Mouse (Mus musculus) midbrain, embryonic 14.5 days (tissue): ENCODE results near the gene Men1. TPM values are rescaled to one million over a fixed set of nuclear protein-coding genes. Genes with fewer than 3 reads are reported as not detected.

Experiments used
- ATAC-seq: fragments of 200-750 bp; cut with Nextera tagmentation; 2 replicates; pipeline ENCODE4 v1.8.0; 2017; ENCODE audit warnings: moderate number of reproducible peaks, moderate library complexity; ENCODE audit not compliant: low FRiP score, low TSS enrichment
- DNase-seq: peaks from one replicate; pipeline ENCODE4 v3.0.0-alpha.2; 2015
- H3K27ac ChIP-seq: fragments of 300-500 bp; sonication (generic); replicated peaks from 2 replicates; pipeline ENCODE4 v1.5.1; 2014; ENCODE audit warnings: mild to moderate bottlenecking, low read depth, low read length, moderate library complexity
- H3K27me3 ChIP-seq: fragments of 300-500 bp; sonication (generic); 2 replicates; pipeline ENCODE4 v1.6.1; 2014; ENCODE audit warnings: low read length, control low read depth, mixed read lengths; ENCODE audit not compliant: control insufficient read depth, insufficient read depth
- H3K36me3 ChIP-seq: fragments of 300-500 bp; sonication (generic); 2 replicates; pipeline ENCODE4 v1.6.1; 2014; ENCODE audit warnings: low read length, control low read depth; ENCODE audit not compliant: control insufficient read depth, insufficient read depth
- H3K4me1 ChIP-seq: fragments of 300-500 bp; sonication (generic); 2 replicates; pipeline ENCODE4 v1.6.1; 2014; ENCODE audit warnings: mild to moderate bottlenecking, antibody characterized with exemption, low read length, control low read depth; ENCODE audit not compliant: control insufficient read depth, insufficient read depth
- H3K4me2 ChIP-seq: fragments of 300-500 bp; sonication (generic); 2 replicates; pipeline ENCODE4 v1.6.1; 2014; ENCODE audit warnings: mild to moderate bottlenecking, low read length, moderate library complexity
- H3K4me3 ChIP-seq: fragments of 300-500 bp; sonication (generic); replicated peaks from 2 replicates; pipeline ENCODE4 v1.5.1; 2014; ENCODE audit warnings: low read depth, low read length
- H3K9ac ChIP-seq: fragments of 300-500 bp; sonication (generic); replicated peaks from 2 replicates; pipeline ENCODE4 v1.6.1; 2014; ENCODE audit warnings: mild to moderate bottlenecking, low read length, moderate library complexity
- H3K9me3 ChIP-seq: fragments of 300-500 bp; sonication (generic); 2 replicates; pipeline ENCODE4 v1.6.1; 2016; ENCODE audit warnings: low read length, control low read depth, mixed read lengths; ENCODE audit not compliant: control insufficient read depth
- WGBS: fragments of 180-500 bp; shearing (Covaris S2); extraction: QIAGEN DNeasy Blood & Tissue Kit; methylation state at CpG from one replicate; pipeline ENCODE4 v1.1.7; 2014; 5-methylcytosine and 5-hydroxymethylcytosine counted together
- polyA plus RNA-seq: library from polyadenylated mRNA; unstranded; fragments of >200 nt; fragmentation: Nextera tagmentation; extraction: Ambion mirVana; gene quantifications from 2 replicates; pipeline ENCODE4 v1.2.1, GENCODE M21; 2014

The Men1 gene
- polyA plus RNA-seq, 1 experiment from 2014 or later, result 55.4 TPM

- Histone ChIP-seq H3K4me1 (no peaks in the 10 kb centered on the region), H3K4me3 (no peak overlapping the region), H3K4me2 (no peak overlapping the region), H3K27ac (no peak overlapping the region), H3K9me3 (no peaks in the 10 kb centered on the region), H3K27me3 (no peaks in the 10 kb centered on the region), H3K9ac (no peak overlapping the region), H3K36me3 (peaks cover 82% of the 10 kb centered on the region)
- DNase-seq (peak; percentile 70), ATAC-seq (no peak)
- 70% methylated on average over 14 of the region's 14 CpGs for WGBS
Measured at GRCm38 (mm10) chr19:6376255-6376564, 41.4 kb downstream of the Men1 start.

GRCm38 (mm10) chr19:6376643-6377042 lies 41.9 kb downstream of the Men1 start:
- no peak overlapping the region for H3K27ac ChIP-seq
- 82% methylated on average over 2 of the region's 2 CpGs for WGBS
- ATAC-seq, result no peak

GRCm38 (mm10) chr19:6377327-6378040 lies 42.7 kb downstream of the Men1 start:
- Histone ChIP-seq H3K27me3 (no peaks in the 10 kb centered on the region), H3K9me3 (no peaks in the 10 kb centered on the region), H3K27ac (peak overlapping the region; percentile 10; the same call in 1 of the 2 replicates), H3K4me3 (no peak overlapping the region), H3K4me1 (no peaks in the 10 kb centered on the region), H3K9ac (no peak overlapping the region), H3K4me2 (no peak overlapping the region), H3K36me3 (peaks cover 69% of the 10 kb centered on the region)
- ATAC-seq (no peak), DNase-seq (no peak)
- 61% methylated on average over 11 of the region's 11 CpGs for WGBS

More at GRCm38 (mm10) chr19:6376643-6377042, 41.9 kb downstream of the Men1 start:
- no peak overlapping the region for H3K9ac ChIP-seq
- H3K4me1 ChIP-seq, result no peaks in the 10 kb centered on the region
- DNase-seq, result no peak
- H3K9me3 ChIP-seq, result no peaks in the 10 kb centered on the region
- H3K4me2 ChIP-seq, result no peak overlapping the region
- no peaks in the 10 kb centered on the region for H3K27me3 ChIP-seq
- H3K4me3 ChIP-seq, result no peak overlapping the region
- peaks cover 78% of the 10 kb centered on the region for H3K36me3 ChIP-seq

GRCm38 (mm10) chr19:6380411-6381166 lies 45.8 kb downstream of the Men1 start:
- Histone ChIP-seq H3K4me2 (no peak overlapping the region), H3K36me3 (peaks cover 38% of the 10 kb centered on the region), H3K27me3 (no peaks in the 10 kb centered on the region), H3K4me1 (0 out of 2 replicates have a peak, but pooled peaks cover 3% of the 10 kb centered on the region), H3K9me3 (no peaks in the 10 kb centered on the region), H3K27ac (no peak overlapping the region), H3K4me3 (no peak overlapping the region), H3K9ac (no peak overlapping the region)
- WGBS, result 92% methylated on average over 9 of the region's 9 CpGs
- ATAC-seq (no peak), DNase-seq (no peak)

DNA sequence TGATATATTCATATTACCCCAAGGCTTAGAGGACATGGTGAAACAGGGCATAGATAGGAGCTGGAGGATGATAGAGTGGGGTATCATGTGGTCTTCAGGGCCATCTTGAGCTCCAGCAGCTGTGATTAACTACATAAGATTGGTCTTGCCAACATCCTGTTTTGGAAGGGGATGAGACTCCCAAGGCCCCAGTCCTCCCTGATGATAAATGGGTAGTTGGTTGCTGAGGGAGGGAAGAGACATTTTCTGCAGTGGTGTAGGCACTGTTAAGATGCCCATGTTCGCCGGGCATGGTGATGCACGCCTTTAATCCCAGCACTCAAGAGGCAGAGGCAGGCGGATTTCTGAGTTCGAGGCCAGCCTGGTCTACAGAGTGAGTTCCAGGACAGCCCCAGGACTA lies 46.5 kb downstream of the Men1 start:
- H3K4me3 ChIP-seq, result no peak overlapping the region
- no peak for ATAC-seq
- WGBS, result over 99% methylated on average over 5 of the region's 5 CpGs
- H3K27me3 ChIP-seq, result no peaks in the 10 kb centered on the region
- DNase-seq, result no peak
- 0 out of 2 replicates have a peak, but pooled peaks cover 3% of the 10 kb centered on the region for H3K4me1 ChIP-seq
- no peak overlapping the region for H3K4me2 ChIP-seq
- H3K9me3 ChIP-seq, result no peaks in the 10 kb centered on the region
- no peak overlapping the region for H3K27ac ChIP-seq
- H3K36me3 ChIP-seq, result peaks cover 32% of the 10 kb centered on the region
- H3K9ac ChIP-seq, result no peak overlapping the region

- Histone ChIP-seq H3K9me3 (no peaks in the 10 kb centered on the region), H3K36me3 (peaks cover 20% of the 10 kb centered on the region), H3K27ac (no peak overlapping the region), H3K4me2 (no peak overlapping the region), H3K9ac (no peak overlapping the region), H3K4me3 (no peak overlapping the region), H3K4me1 (0 out of 2 replicates have a peak, but pooled peaks cover 3% of the 10 kb centered on the region), H3K27me3 (no peaks in the 10 kb centered on the region)
- ATAC-seq (no peak), DNase-seq (no peak)
- 86% methylated on average over 4 of the region's 4 CpGs for WGBS
Measured at GRCm38 (mm10) chr19:6382323-6382924, 47.6 kb downstream of the Men1 start.

- 43% methylated on average over 5 of the region's 5 CpGs for WGBS
- Histone ChIP-seq H3K9ac (no peak overlapping the region), H3K9me3 (no peaks in the 10 kb centered on the region), H3K27ac (no peak overlapping the region), H3K4me2 (no peak overlapping the region), H3K27me3 (no peaks in the 10 kb centered on the region), H3K4me3 (no peak overlapping the region), H3K4me1 (0 out of 2 replicates have a peak, but pooled peaks cover 3% of the 10 kb centered on the region), H3K36me3 (peaks cover 10% of the 10 kb centered on the region)
- ATAC-seq (no peak), DNase-seq (no peak)
Measured at GRCm38 (mm10) chr19:6383470-6383869, 48.7 kb downstream of the Men1 start.

GRCm38 (mm10) chr19:6384128-6384527 lies 49.3 kb downstream of the Men1 start, which contains the start of gene Pygm:
TSS of gene Pygm (plus strand) at chr19:6384399.
- Histone ChIP-seq H3K4me1 (0 out of 2 replicates have a peak, but pooled peaks cover 3% of the 10 kb centered on the region), H3K36me3 (peaks cover 4% of the 10 kb centered on the region; the same call in 1 of the 2 replicates), H3K9me3 (no peaks in the 10 kb centered on the region), H3K27me3 (no peaks in the 10 kb centered on the region), H3K4me3 (no peak within 1 kb of the TSS), H3K27ac (no peak within 1 kb of the TSS), H3K4me2 (no peak within 1 kb of the TSS), H3K9ac (0 out of 2 replicates have a peak within 1 kb of the TSS, but pooled peaks have one; percentile 9)
- ATAC-seq, result no peak
- no peak for DNase-seq
- WGBS, result 7% methylated on average over 7 of the region's 7 CpGs
